Mouse (Mus musculus) MEL (cell line): ENCODE data around the gene Rap1b. TPM values are rescaled to one million over a fixed set of nuclear protein-coding genes. Genes with fewer than 3 reads are reported as not detected.

ENCODE experiments used
- DNase-seq: peaks from one replicate; pipeline ENCODE4 v3.0.0; 2011; ENCODE audit warnings: low read depth, low spot score
- H3K27ac ChIP-seq: 2 replicates; pipeline ENCODE4 v1.5.1; 2012; ENCODE audit warnings: low read depth, mild to moderate bottlenecking, control low read depth, low read length, moderate library complexity; ENCODE audit not compliant: control insufficient read depth
- H3K27me3 ChIP-seq, 2 experiments: fragments of 150-350 bp in 1 of 2; sonication (generic) in 1 of 2; 2 replicates each; pipeline ENCODE4 v1.6.1; 2012; ENCODE audit warnings: low read length in 2 of 2, mild to moderate bottlenecking in 2 of 2, improper control_type of control experiment in 1 of 2, moderate library complexity in 1 of 2; ENCODE audit not compliant: insufficient read depth in 2 of 2, control insufficient read depth in 1 of 2
- H3K36me3 ChIP-seq, 2 experiments: 2 replicates each; pipeline ENCODE4 v1.6.1; 2012 to 2014; ENCODE audit warnings: low read length in 2 of 2, improper control_type of control experiment in 1 of 2, inconsistent platforms in 1 of 2, mild to moderate bottlenecking in 1 of 2; ENCODE audit not compliant: insufficient read depth in 2 of 2, control insufficient read depth in 1 of 2
- H3K4me1 ChIP-seq, 2 experiments: fragments of 150-350 bp in 1 of 2; sonication (generic) in 1 of 2; 2 replicates each; pipeline ENCODE4 v1.6.1; 2012; ENCODE audit warnings: low read length in 2 of 2, improper control_type of control experiment in 1 of 2, mild to moderate bottlenecking in 1 of 2; ENCODE audit not compliant: insufficient read depth in 2 of 2, control insufficient read depth in 1 of 2
- H3K4me3 ChIP-seq, 2 experiments: fragments of 150-350 bp in 1 of 2; sonication (generic) in 1 of 2; 2 replicates each; pipeline ENCODE4 v1.5.1; 2012; ENCODE audit warnings: low read depth in 2 of 2, low read length in 2 of 2, mild to moderate bottlenecking in 2 of 2, moderate library complexity in 2 of 2, control low read depth in 1 of 2, improper control_type of control experiment in 1 of 2; ENCODE audit not compliant: control insufficient read depth in 1 of 2, insufficient read depth in 1 of 2
- H3K79me2 ChIP-seq: 2 replicates; pipeline ENCODE4 v1.6.1; 2012; ENCODE audit warnings: mild to moderate bottlenecking, low read length, moderate library complexity; ENCODE audit not compliant: control insufficient read depth, poor library complexity, insufficient read depth
- H3K9ac ChIP-seq: 2 replicates; pipeline ENCODE4 v1.6.1; 2012; ENCODE audit warnings: low read depth, mild to moderate bottlenecking, control low read depth, low read length, moderate library complexity; ENCODE audit not compliant: control insufficient read depth, poor library complexity, severe bottlenecking
- H3K9me3 ChIP-seq: fragments of 150-350 bp; sonication (generic); replicated peaks from 2 replicates; pipeline ENCODE4 v1.6.1; 2012; ENCODE audit warnings: mild to moderate bottlenecking, low read length, improper control_type of control experiment, moderate library complexity; ENCODE audit not compliant: insufficient read depth
- BHLHE40 ChIP-seq: IDR thresholded peaks from 2 replicates; pipeline ENCODE4 v1.6.1; 2012; ENCODE audit warnings: low read depth, mild to moderate bottlenecking, inconsistent platforms, low read length, improper control_type of control experiment, borderline replicate concordance
- E2F4 ChIP-seq: IDR thresholded peaks from 2 replicates; pipeline ENCODE4 v1.6.1; 2011; ENCODE audit warnings: low read depth, low read length, improper control_type of control experiment, borderline replicate concordance
- ELF1 ChIP-seq: IDR thresholded peaks from 2 replicates; pipeline ENCODE4 v1.6.1; 2014; ENCODE audit warnings: low read depth, mild to moderate bottlenecking, inconsistent platforms, low read length, improper control_type of control experiment, moderate library complexity
- ETS1 ChIP-seq: IDR thresholded peaks from 2 replicates; pipeline ENCODE4 v1.6.1; 2012; ENCODE audit warnings: low read depth, mild to moderate bottlenecking, inconsistent platforms, low read length, improper control_type of control experiment, moderate library complexity
- HCFC1 ChIP-seq: IDR thresholded peaks from 2 replicates; pipeline ENCODE4 v1.6.1; 2012; ENCODE audit warnings: low read depth, mild to moderate bottlenecking, inconsistent platforms, low read length, improper control_type of control experiment, moderate library complexity
- KAT2A ChIP-seq: conservative IDR thresholded peaks from 2 replicates; pipeline ENCODE4 v1.6.1; 2012; ENCODE audit warnings: low read depth, low read length, improper control_type of control experiment, inconsistent platforms
- MAFK ChIP-seq: IDR thresholded peaks from 2 replicates; pipeline ENCODE4 v1.6.1; 2011; ENCODE audit warnings: low read depth, mild to moderate bottlenecking, low read length, improper control_type of control experiment, borderline replicate concordance
- MAX ChIP-seq: IDR thresholded peaks from 2 replicates; pipeline ENCODE4 v1.6.1; 2011; ENCODE audit warnings: low read length, improper control_type of control experiment
- MXI1 ChIP-seq: IDR thresholded peaks from 2 replicates; pipeline ENCODE4 v1.6.1; 2011; ENCODE audit warnings: mild to moderate bottlenecking, low read depth, low read length, improper control_type of control experiment
- POLR2A ChIP-seq, 2 experiments: IDR thresholded peaks; 2 replicates each; pipeline ENCODE4 v1.6.1; 2011 to 2012; ENCODE audit warnings: low read length in 2 of 2, mild to moderate bottlenecking in 2 of 2, control low read depth in 1 of 2, improper control_type of control experiment in 1 of 2, low read depth in 1 of 2, moderate library complexity in 1 of 2; ENCODE audit not compliant: control insufficient read depth in 1 of 2, insufficient read depth in 1 of 2, poor library complexity in 1 of 2
- POLR2AphosphoS2 ChIP-seq: IDR thresholded peaks from 2 replicates; pipeline ENCODE4 v1.6.1; 2011; ENCODE audit warnings: low read length, improper control_type of control experiment
- POLR2AphosphoS5 ChIP-seq: IDR thresholded peaks from 2 replicates; pipeline ENCODE4 v1.6.1; 2012; ENCODE audit warnings: low read depth, borderline replicate concordance, mild to moderate bottlenecking, inconsistent platforms, low read length, moderate library complexity, mixed read lengths
- RAD21 ChIP-seq: IDR thresholded peaks from 2 replicates; pipeline ENCODE4 v1.6.1; 2011; ENCODE audit warnings: mild to moderate bottlenecking, low read depth, low read length, improper control_type of control experiment
- RCOR1 ChIP-seq: IDR thresholded peaks from 2 replicates; pipeline ENCODE4 v1.6.1; 2012; ENCODE audit warnings: low read depth, mild to moderate bottlenecking, inconsistent platforms, low read length, improper control_type of control experiment
- SMC3 ChIP-seq: IDR thresholded peaks from 2 replicates; pipeline ENCODE4 v1.6.1; 2011; ENCODE audit warnings: low read depth, low read length, improper control_type of control experiment
- TAL1 ChIP-seq: IDR thresholded peaks from 2 replicates; pipeline ENCODE4 v1.6.1; 2012; ENCODE audit warnings: mild to moderate bottlenecking, inconsistent platforms, low read length, moderate library complexity, mixed read lengths
- TBP ChIP-seq: IDR thresholded peaks from 2 replicates; pipeline ENCODE4 v1.8.0; 2011; ENCODE audit warnings: low read depth, low read length, improper control_type of control experiment
- TCF12 ChIP-seq: IDR thresholded peaks from 2 replicates; pipeline ENCODE4 v1.6.1; 2014; ENCODE audit warnings: low read depth, mild to moderate bottlenecking, inconsistent platforms, low read length, improper control_type of control experiment, moderate library complexity
- ZC3H11A ChIP-seq: IDR thresholded peaks from 2 replicates; pipeline ENCODE4 v1.6.1; 2012; ENCODE audit warnings: low read depth, mild to moderate bottlenecking, inconsistent platforms, low read length, improper control_type of control experiment
- ZKSCAN1 ChIP-seq: IDR thresholded peaks from 2 replicates; pipeline ENCODE4 v1.6.1; 2012; ENCODE audit warnings: low read depth, mild to moderate bottlenecking, inconsistent platforms, low read length, improper control_type of control experiment, moderate library complexity
- polyA plus RNA-seq, 2 experiments: library from polyadenylated mRNA; stranded (reverse) in 1 of 2; unstranded in 1 of 2; fragments of >175 nt in 1 of 2; fragments of >200 nt in 1 of 2; gene quantifications; 2 replicates each; pipeline versions ENCODE4 v1.2.1 to v1.2.4; 2012; ENCODE audit warnings: low replicate concordance in 2 of 2, low read depth in 1 of 2; ENCODE audit not compliant: insufficient read length in 2 of 2, insufficient read depth in 1 of 2, missing spikeins in 1 of 2
- total RNA-seq: library from RNA; depleted of rRNA; stranded (reverse); fragments of 300-350 nt; gene quantifications from 2 replicates; pipeline ENCODE4 v1.2.3, GENCODE M21; 2012; rRNA removed

Gene Rap1b
- total and polyA plus RNA-seq, 3 experiments = 42.3 to 89.1 (median 83.3) TPM

- no peaks in the 10 kb centered on the region for H3K4me1 ChIP-seq
- DNase-seq = no peak
- H3K9me3 ChIP-seq = no peaks in the 10 kb centered on the region
- H3K27me3 ChIP-seq = no peaks in the 10 kb centered on the region
- H3K9ac ChIP-seq = no peak overlapping the region
- H3K79me2 ChIP-seq = no peaks in the 10 kb centered on the region
- H3K4me3 ChIP-seq = no peak overlapping the region
- TF ChIP-seq POLR2AphosphoS2 = no peak
- no peak for TF ChIP-seq BHLHE40
- no peak for TF ChIP-seq TCF12
- TF ChIP-seq SMC3 = no peak
- TF ChIP-seq RCOR1 = no peak
- TF ChIP-seq ELF1 = no peak
- no peak for TF ChIP-seq POLR2A (IDR thresholded peaks at IDR 0.05; ENCODE audit: control insufficient read depth in 1 of 2, insufficient read depth in 1 of 2, low read depth in 1 of 2, low read length in 2 of 2, poor library complexity in 1 of 2)
- no peak for TF ChIP-seq RAD21
- no peak for TF ChIP-seq POLR2AphosphoS5
- TF ChIP-seq MAFK = no peak
- TF ChIP-seq KAT2A = no peak
- TF ChIP-seq ZC3H11A = no peak
- TF ChIP-seq TAL1 = no peak
- no peak for TF ChIP-seq ZKSCAN1
- TF ChIP-seq TBP = no peak
- TF ChIP-seq MAX = no peak
- TF ChIP-seq MXI1 = no peak
- TF ChIP-seq HCFC1 = no peak
- no peak for TF ChIP-seq E2F4
- TF ChIP-seq ETS1 = no peak
- peaks cover 0 to 31% of the 10 kb centered on the region in 2 experiments; a peak in 2 of 4 replicates for H3K36me3 ChIP-seq
- no peak overlapping the region for H3K27ac ChIP-seq
These were observed 81.2 kb downstream of the Rap1b start for GRCm38 (mm10) chr10:117764598-117764997.

Other genes starting within 250 kb of the Rap1b start
- 0.04 TPM in 1 of 2 replicates, not detected in the other for gene Cpm, start 216.5 kb downstream of the Rap1b start, total RNA-seq
- under 1 TPM in 1 of 2 experiments, not detected in 1; 0.40 TPM for gene Cpm, start 216.5 kb downstream of the Rap1b start, polyA plus RNA-seq
- gene Mdm2, start 135.3 kb downstream of the Rap1b start, total RNA-seq = 35.2 and 35.3 TPM in 2 replicates
- 100 to 1,000 TPM in 1 of 2 experiments, 10 to 100 TPM in 1; 42.2 to 601 TPM for gene Mdm2, start 135.3 kb downstream of the Rap1b start, polyA plus RNA-seq
- gene Slc35e3, start 99.7 kb downstream of the Rap1b start, total RNA-seq = 3.0 and 3.7 TPM in 2 replicates
- 1 to 10 TPM in 1 of 2 experiments, not detected in 1; 7.4 TPM for gene Slc35e3, start 99.7 kb downstream of the Rap1b start, polyA plus RNA-seq
- gene Nup107, start 53.3 kb downstream of the Rap1b start, total RNA-seq = 77.8 and 80.2 TPM in 2 replicates
- 10 to 100 TPM in 1 of 2 experiments, not detected in 1; 91.6 TPM for gene Nup107, start 53.3 kb downstream of the Rap1b start, polyA plus RNA-seq